Mouse (Mus musculus) embryo, embryonic 10.5 days (tissue): ENCODE results near the gene Lrmda.

Source experiments
- DNase-seq: peaks from one replicate; pipeline ENCODE4 v3.0.0-alpha.2; 2015; ENCODE audit warnings: low spot score

Gene Lrmda

GRCm38 (mm10) chr14:22093124-22093523, 73.6 kb downstream of the Lrmda start:
- DNase-seq, result no peak

- no peak for DNase-seq
These were observed 82.7 kb downstream of the Lrmda start for GRCm38 (mm10) chr14:22101961-22102805.

- no peak for DNase-seq
These were observed 86.3 kb downstream of the Lrmda start for GRCm38 (mm10) chr14:22105855-22106254.

GRCm38 (mm10) chr14:22106777-22107176, 87.3 kb downstream of the Lrmda start:
- DNase-seq, result no peak

DNA sequence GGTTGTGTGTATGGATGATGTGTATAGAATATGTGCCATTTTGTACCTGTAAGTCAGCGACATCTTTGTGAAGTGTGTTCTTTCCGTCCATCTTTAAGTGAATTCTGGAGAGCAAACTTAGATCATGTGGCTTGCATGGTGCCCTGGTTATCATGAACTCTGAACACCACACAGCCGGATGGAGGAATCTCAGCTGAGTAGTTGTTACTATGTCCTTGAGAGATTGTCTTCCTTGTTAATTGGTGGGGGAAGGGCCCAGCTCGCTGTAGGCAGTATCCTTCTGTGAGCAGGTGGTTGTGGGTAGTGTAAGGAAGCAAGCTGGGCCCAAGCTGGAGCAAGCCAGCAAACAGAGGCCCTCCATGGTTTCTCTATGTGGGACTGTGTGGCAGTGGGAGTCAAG, 89.9 kb downstream of the Lrmda start:
- DNase-seq, result no peak

DNA sequence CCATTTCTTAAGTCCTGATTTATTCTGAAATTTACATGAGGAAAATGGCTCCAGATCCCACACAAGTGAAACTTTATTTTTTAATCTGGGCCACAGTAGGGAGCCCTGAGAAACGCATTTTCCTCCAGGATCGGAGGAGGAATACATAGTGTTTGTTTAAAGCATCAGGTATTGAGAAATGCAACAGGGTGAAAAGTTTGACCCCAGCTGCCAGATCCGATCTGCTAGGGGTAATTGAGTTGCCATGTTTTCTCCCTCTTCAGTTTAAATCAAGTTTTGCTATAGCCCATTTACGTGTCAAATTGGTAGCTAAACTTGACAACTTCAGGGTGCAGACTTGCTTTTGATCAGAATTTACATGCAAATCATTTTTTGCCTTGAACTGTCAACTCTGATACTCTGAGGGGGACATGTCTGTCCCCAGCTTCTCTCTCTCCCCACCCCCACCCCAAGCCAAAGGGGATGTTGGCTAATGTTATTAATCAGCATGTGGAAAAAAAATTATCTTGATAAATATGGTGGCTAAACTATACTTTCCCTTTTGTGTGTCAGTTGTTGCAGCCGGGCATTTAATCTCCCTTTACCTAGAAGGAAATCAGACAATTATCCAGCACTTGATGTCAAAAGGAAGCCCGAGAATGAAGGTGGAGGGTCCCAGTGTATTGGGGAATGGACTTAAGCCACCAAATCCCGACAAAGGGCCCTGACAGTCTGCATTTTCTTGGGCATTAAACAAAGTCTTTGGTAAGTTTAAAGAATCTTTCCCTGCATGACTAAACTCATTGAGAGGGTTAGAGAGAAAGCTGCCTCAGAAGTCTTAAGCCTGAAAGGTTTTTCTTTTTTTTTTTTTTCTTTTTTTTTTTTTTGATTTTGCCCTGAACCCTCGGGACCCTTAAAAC, 94.2 kb downstream of the Lrmda start:
- peak; percentile 73 for DNase-seq

DNA sequence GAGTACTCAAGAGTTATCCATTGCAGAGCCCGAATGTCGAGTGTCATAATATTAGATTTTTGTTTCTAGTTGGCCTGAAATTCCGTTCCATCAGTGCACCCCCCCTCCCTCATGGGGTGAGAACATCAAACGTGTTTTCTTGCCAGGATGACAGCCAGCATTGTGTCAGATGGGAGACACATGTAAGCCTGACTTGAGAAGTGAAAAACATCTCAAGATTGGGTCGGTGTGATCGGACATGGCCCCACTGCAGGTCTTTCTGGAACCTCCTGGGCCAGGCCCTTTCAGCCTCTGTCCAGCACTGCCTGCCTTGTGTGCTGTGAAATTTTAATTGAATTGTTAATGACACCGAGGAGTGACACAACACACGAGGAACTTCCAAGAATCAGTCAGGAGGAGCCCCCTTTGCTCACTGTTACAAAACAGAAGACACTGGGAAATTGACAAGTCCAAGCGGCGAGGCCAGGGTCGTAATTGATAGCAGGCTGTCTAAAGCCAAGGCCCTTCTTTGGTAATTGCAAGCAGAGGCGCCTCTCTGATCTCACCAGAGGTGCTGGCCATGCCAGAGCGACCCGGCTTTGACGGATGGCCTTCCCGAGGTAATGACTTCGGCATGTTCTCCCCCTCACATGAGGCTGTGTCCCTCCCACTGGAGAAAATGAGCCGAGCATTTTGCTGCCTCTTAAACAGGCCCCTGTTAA, 95.3 kb downstream of the Lrmda start:
- peak; percentile 87 for DNase-seq

GRCm38 (mm10) chr14:22118096-22118495, 98.6 kb downstream of the Lrmda start:
- DNase-seq, result no peak

GRCm38 (mm10) chr14:22118512-22118911, 99.0 kb downstream of the Lrmda start:
- DNase-seq, result no peak

DNA sequence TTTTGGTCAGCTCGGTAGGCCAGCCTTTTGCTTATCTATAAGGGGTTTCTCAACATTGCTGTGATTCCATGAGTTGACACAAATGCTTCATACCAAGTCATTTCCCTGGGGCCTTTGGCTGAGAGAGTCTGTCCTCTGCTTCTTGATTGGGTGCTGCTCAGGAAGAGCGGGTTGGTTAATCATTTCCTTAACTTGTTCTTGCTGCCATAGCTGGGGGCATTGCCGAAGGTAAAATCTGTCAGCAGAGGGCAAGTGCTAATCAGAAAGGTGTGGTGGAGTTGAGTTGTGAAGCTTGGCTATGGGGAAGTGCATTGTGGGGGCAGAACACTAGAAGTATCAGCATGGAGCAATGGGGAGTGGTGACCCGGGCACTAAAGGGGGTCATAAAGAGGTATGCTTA, 106.8 kb downstream of the Lrmda start:
- no peak for DNase-seq

DNA sequence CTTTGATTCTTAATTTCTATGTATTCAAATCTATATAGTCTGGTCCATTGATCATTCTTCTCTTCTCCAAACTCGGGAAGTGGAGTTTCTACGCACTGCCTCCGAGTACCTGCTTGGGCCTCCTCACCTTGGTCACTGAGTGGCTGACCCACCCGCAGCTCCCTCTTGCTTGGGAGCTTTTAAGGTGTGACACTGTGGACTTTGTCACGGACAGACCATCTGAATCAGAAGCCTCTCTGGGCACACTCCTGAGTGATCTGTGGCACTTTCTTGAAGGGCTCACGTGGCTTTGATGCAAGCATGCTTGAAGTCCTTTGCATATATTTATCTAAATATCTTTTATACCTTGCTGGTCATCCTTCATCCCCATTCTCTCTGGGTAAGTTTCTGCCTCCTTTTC, 107.3 kb downstream of the Lrmda start:
- no peak for DNase-seq

DNA sequence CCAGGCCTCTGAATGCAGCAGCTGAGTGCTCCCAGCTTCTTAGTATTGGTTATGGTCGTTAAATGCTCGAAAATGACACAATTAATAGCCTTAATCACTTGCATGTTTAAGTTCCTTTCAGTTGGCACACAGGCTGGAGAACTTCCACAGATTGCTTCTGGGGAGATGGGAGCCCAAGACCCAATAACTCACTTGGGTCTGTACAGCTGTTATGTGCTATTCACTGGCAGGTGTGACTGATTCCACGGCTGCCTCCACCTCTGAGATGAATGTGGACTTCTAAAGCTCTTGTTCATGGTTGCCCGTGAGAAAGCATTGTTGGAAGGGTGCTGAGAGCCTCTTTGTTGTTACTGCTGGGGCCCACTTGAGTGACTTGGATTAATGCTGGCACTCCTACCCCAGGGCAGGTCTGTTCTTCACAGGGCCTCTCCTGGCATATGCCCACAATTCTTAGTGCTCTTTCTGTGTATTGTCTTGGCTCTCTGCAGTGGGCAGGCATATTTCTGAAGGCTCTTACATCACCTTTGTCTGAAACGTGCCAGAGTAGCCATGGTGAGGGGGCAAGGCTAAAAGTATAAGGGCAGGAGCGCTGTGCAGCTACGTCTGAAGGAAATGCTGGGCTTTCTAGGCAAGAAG, 111.6 kb downstream of the Lrmda start:
- no peak for DNase-seq

DNA sequence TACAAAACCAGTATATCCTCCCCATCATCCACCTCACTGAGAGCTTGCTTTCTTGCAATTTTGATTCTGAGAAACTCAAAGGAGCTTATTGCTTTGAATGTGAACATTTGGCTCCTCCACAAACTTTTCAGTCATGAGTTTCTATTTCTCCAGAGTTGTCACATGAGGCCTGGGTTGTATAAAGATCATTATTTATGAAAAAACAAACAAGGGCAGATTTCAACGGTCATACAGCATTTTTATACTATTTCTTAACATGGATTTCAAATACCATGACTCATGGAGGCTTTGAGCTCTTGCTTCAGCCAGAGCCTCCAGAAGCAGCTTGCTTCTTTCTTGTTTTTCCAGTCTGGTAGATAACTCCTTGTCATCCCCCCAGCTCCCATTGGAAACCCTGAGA, 119.8 kb downstream of the Lrmda start:
- no peak for DNase-seq

DNA sequence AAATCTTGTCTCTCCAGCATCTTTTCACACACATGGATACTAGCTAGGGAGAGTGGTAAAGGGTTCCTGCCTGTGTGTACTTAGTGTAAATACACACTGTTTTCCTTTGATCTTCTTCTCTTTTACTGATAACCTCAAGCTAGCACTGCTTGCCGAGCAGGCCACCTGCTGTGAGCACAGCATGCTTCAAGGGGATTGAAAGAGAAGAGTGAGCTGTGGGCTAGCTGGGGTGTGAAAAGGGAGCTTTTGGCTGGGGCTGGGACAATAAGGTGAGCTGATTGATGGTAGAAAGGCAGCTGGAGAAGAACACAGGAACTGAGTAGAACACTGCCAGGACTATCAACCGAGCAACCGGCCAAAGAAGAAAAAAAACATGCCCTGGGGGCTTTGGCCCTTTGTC, 124.5 kb downstream of the Lrmda start:
- peak; percentile 46 for DNase-seq

- DNase-seq, result no peak
These were observed 126.4 kb downstream of the Lrmda start for GRCm38 (mm10) chr14:22145863-22146262.

DNA sequence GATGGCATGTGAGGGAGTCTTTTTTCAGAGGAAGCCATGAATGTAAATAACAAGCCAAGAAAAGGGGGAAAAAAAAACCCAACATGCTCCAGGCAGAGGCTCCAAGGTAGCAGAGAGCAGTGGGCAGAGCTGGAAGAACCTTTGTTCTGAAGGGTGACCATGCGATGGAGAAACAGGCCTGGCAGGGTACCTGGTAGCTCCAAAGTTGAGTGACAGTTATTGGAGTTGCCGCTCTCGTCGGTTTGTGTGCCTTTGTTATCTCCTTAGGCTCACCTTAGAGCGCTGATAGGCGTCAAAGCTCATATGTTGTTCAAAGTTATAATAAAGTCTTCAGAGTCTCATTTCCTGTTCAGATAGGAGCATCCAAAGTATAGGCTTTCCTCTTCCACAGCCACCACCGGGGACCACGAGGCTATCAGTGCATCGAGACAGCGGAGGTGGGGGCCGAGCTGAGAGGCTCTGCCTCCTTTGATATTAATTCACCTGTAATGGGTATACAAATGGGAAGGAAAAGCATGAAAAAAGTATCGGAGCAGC, 127.1 kb downstream of the Lrmda start:
- no peak for DNase-seq

DNA sequence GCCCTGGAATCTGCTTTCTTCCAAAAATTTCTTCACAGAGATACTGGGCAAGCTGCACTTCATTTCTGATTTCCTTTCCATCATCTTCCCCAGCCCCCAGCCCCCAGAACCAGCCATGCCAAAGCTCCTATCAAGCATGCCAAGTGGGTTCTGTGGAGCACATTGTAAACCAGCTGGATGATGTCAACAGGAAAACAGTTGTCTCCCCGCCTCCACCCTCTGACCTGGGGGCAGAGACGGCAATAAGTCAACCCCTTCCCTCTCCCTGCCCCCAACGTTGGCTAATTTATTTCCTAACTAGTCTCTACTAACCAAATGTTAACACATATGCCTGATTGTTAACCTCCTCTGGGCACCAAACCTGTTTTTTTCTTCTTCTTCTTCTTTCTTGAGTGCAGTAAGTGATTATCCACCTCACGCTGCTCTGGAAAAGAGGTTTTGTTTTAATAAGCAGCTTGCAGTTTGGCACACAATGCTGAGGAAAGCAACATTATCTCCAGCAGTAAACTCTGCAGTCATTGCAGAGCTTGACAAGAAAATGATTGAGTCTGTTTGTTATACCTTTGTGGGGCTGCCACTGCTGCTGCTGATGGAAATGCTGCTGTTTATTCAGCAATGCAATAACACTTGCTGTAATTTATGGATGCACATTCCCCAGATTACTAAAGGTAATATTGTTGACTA, 128.0 kb downstream of the Lrmda start:
- peak; percentile 48 for DNase-seq

GRCm38 (mm10) chr14:22152701-22153100, 133.2 kb downstream of the Lrmda start:
- DNase-seq, result peak; percentile 46

DNA sequence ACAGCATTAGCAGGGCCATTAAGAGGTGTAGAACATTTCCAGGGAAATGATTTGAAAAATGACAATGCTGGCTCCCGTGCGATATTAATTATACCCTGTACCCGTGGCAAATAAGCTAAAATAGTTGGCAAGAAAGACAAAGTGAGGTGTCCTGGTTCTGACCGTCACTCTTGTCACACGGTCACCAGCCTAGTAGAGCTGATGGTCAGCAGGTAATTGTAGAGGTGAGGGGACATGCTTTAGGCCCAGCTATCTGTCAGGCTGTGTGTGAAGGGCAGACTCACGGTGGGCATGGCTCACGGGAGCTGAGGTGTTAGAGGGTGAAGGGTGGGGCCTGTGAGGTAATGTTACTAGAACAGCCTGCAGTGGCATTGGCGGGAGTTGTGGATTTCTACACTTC, 134.6 kb downstream of the Lrmda start:
- no peak for DNase-seq

DNA sequence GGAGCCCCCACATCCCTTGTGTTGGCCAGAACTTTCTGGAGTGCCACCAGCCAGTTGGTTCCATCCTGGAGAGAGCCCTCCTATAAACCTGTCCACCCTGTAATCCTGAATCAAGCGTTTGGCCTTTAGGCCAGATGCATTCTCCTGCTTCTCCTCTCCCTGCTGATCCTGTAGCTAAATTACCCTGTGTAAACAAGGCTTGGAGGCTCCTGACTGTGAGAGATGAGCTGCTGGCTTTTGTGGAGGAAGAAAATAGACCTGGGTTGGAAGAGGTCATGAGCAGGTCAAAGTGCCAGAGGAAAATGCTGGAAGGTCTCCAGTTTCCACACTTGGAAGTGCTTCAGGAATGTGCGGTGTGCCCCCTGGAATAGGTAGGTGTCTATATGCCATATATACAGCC, 135.5 kb downstream of the Lrmda start:
- peak; percentile 67 for DNase-seq

DNA sequence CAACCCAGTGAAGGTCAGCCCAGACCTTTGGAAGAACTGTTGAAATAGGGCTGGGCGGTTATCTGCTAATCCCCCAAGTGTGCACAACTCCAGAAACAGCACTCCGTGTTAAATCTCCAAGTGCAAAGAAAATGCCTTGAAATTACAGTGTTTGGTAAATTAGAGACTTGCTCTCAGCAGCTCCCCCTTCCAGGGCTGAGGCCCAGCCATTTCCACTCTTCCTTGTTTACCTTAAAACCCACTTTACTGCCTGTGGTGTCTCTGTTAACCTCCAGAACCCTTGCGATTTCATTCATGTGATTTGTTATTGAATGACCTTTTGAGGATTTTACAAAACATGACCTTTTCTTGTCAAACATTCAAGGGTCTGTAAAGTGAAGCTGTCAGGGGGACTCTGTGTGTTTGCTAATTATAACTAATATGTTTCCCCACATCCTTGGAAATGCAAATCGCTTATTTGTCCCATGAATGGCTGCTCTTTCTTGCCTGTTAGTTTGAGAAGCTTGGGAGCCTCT, 136.1 kb downstream of the Lrmda start:
- peak; percentile 57 for DNase-seq
